Mouse (Mus musculus): ENCODE data around the gene Pde6d.
A peak's percentile ranks its signal among the peaks of the same experiment; 100 is the strongest.

The Pde6d gene

GRCm38 (mm10) chr1:86581692-86582450 is 558 bp downstream of the Pde6d start:
- Histone ChIP-seq H3K9me3 (ENCODE audit: low read length) (no peaks in the 10 kb centered on the region), H3K36me3 (ENCODE audit: insufficient read depth, low read length) (no peaks in the 10 kb centered on the region), H3K27me3 (ENCODE audit: insufficient read depth, low read length) (no peaks in the 10 kb centered on the region), H3K4me1 (replicated peaks; ENCODE audit: low read depth, low read length) (peaks cover 40% of the 10 kb centered on the region), H3K4me3 (replicated peaks; ENCODE audit: low read length) (peak overlapping the region; percentile 99)
- TF ChIP-seq NANOG (IDR thresholded peaks at IDR 0.05; ENCODE audit: borderline replicate concordance, low read length) (no peak), POU5F1 (IDR thresholded peaks at IDR 0.05; ENCODE audit: borderline replicate concordance, low read length) (no peak), CTCF (conservative IDR thresholded peaks at IDR 0.05; ENCODE audit: low read length) (no peak)

- no peak for TF ChIP-seq POU5F1 (IDR thresholded peaks at IDR 0.05; ENCODE audit: borderline replicate concordance, low read length)
- TF ChIP-seq CTCF (conservative IDR thresholded peaks at IDR 0.05; ENCODE audit: low read length): no peak
- no peak for TF ChIP-seq NANOG (IDR thresholded peaks at IDR 0.05; ENCODE audit: borderline replicate concordance, low read length)
- Histone ChIP-seq H3K9me3 (ENCODE audit: low read length) (no peaks in the 10 kb centered on the region), H3K36me3 (ENCODE audit: insufficient read depth, low read length) (no peaks in the 10 kb centered on the region), H3K27me3 (ENCODE audit: insufficient read depth, low read length) (no peaks in the 10 kb centered on the region), H3K4me3 (replicated peaks; ENCODE audit: low read length) (no peak overlapping the region), H3K4me1 (replicated peaks; ENCODE audit: low read depth, low read length) (peaks cover 27% of the 10 kb centered on the region)
Measured at GRCm38 (mm10) chr1:86580426-86580825, 2.0 kb downstream of the Pde6d start.

GRCm38 (mm10) chr1:86571941-86572340 is 10.5 kb downstream of the Pde6d start:
- Histone ChIP-seq H3K36me3 (ENCODE audit: insufficient read depth, low read length) (peaks cover 7% of the 10 kb centered on the region; the same call in 1 of the 2 replicates), H3K4me1 (replicated peaks; ENCODE audit: low read depth, low read length) (no peaks in the 10 kb centered on the region), H3K9me3 (ENCODE audit: low read length) (no peaks in the 10 kb centered on the region), H3K27me3 (ENCODE audit: insufficient read depth, low read length) (no peaks in the 10 kb centered on the region), H3K4me3 (replicated peaks; ENCODE audit: low read length) (no peak overlapping the region)
- TF ChIP-seq POU5F1 (IDR thresholded peaks at IDR 0.05; ENCODE audit: borderline replicate concordance, low read length) (no peak), CTCF (conservative IDR thresholded peaks at IDR 0.05; ENCODE audit: low read length) (no peak), NANOG (IDR thresholded peaks at IDR 0.05; ENCODE audit: borderline replicate concordance, low read length) (no peak)

GRCm38 (mm10) chr1:86571381-86571780 is 11.0 kb downstream of the Pde6d start:
- peaks cover 10% of the 10 kb centered on the region; the same call in 1 of the 2 replicates for H3K36me3 ChIP-seq (ENCODE audit: insufficient read depth, low read length)
- no peak overlapping the region for H3K4me3 ChIP-seq (replicated peaks; ENCODE audit: low read length)
- no peak for TF ChIP-seq POU5F1 (IDR thresholded peaks at IDR 0.05; ENCODE audit: borderline replicate concordance, low read length)
- H3K27me3 ChIP-seq (ENCODE audit: insufficient read depth, low read length): no peaks in the 10 kb centered on the region
- H3K4me1 ChIP-seq (replicated peaks; ENCODE audit: low read depth, low read length): no peaks in the 10 kb centered on the region
- no peaks in the 10 kb centered on the region for H3K9me3 ChIP-seq (ENCODE audit: low read length)

- TF ChIP-seq CTCF (conservative IDR thresholded peaks at IDR 0.05; ENCODE audit: low read length) (no peak), NANOG (IDR thresholded peaks at IDR 0.05; ENCODE audit: borderline replicate concordance, low read length) (no peak), POU5F1 (IDR thresholded peaks at IDR 0.05; ENCODE audit: borderline replicate concordance, low read length) (no peak)
- no peaks in the 10 kb centered on the region for H3K27me3 ChIP-seq (ENCODE audit: insufficient read depth, low read length)
- H3K36me3 ChIP-seq (ENCODE audit: insufficient read depth, low read length): peaks cover 13% of the 10 kb centered on the region
- H3K4me3 ChIP-seq (replicated peaks; ENCODE audit: low read length): no peak overlapping the region
- no peaks in the 10 kb centered on the region for H3K9me3 ChIP-seq (ENCODE audit: low read length)
- no peaks in the 10 kb centered on the region for H3K4me1 ChIP-seq (replicated peaks; ENCODE audit: low read depth, low read length)
Measured at GRCm38 (mm10) chr1:86569292-86569860, 13.1 kb downstream of the Pde6d start.

GRCm38 (mm10) chr1:86568409-86568808 is 14.0 kb downstream of the Pde6d start:
- no peaks in the 10 kb centered on the region for H3K4me1 ChIP-seq (replicated peaks; ENCODE audit: low read depth, low read length)
- no peaks in the 10 kb centered on the region for H3K9me3 ChIP-seq (ENCODE audit: low read length)
- H3K36me3 ChIP-seq (ENCODE audit: insufficient read depth, low read length): peaks cover 22% of the 10 kb centered on the region
- TF ChIP-seq NANOG (IDR thresholded peaks at IDR 0.05; ENCODE audit: borderline replicate concordance, low read length) (no peak), POU5F1 (IDR thresholded peaks at IDR 0.05; ENCODE audit: borderline replicate concordance, low read length) (no peak), CTCF (conservative IDR thresholded peaks at IDR 0.05; ENCODE audit: low read length) (no peak)
- H3K27me3 ChIP-seq (ENCODE audit: insufficient read depth, low read length): no peaks in the 10 kb centered on the region
- H3K4me3 ChIP-seq (replicated peaks; ENCODE audit: low read length): no peak overlapping the region

- Histone ChIP-seq H3K4me3 (replicated peaks; ENCODE audit: low read length) (no peak overlapping the region), H3K27me3 (ENCODE audit: insufficient read depth, low read length) (no peaks in the 10 kb centered on the region), H3K36me3 (ENCODE audit: insufficient read depth, low read length) (peaks cover 37% of the 10 kb centered on the region), H3K9me3 (ENCODE audit: low read length) (no peaks in the 10 kb centered on the region), H3K4me1 (replicated peaks; ENCODE audit: low read depth, low read length) (no peaks in the 10 kb centered on the region)
- TF ChIP-seq NANOG (IDR thresholded peaks at IDR 0.05; ENCODE audit: borderline replicate concordance, low read length) (no peak), POU5F1 (IDR thresholded peaks at IDR 0.05; ENCODE audit: borderline replicate concordance, low read length) (no peak), CTCF (conservative IDR thresholded peaks at IDR 0.05; ENCODE audit: low read length) (no peak)
Measured at GRCm38 (mm10) chr1:86562663-86563062, 19.8 kb downstream of the Pde6d start.

GRCm38 (mm10) chr1:86559232-86559631 is 23.2 kb downstream of the Pde6d start:
- TF ChIP-seq POU5F1 (IDR thresholded peaks at IDR 0.05; ENCODE audit: borderline replicate concordance, low read length): no peak
- no peak for TF ChIP-seq NANOG (IDR thresholded peaks at IDR 0.05; ENCODE audit: borderline replicate concordance, low read length)
- TF ChIP-seq CTCF (conservative IDR thresholded peaks at IDR 0.05; ENCODE audit: low read length): no peak
- Histone ChIP-seq H3K36me3 (ENCODE audit: insufficient read depth, low read length) (peaks cover 37% of the 10 kb centered on the region), H3K27me3 (ENCODE audit: insufficient read depth, low read length) (no peaks in the 10 kb centered on the region), H3K9me3 (ENCODE audit: low read length) (no peaks in the 10 kb centered on the region), H3K4me1 (replicated peaks; ENCODE audit: low read depth, low read length) (no peaks in the 10 kb centered on the region), H3K4me3 (replicated peaks; ENCODE audit: low read length) (no peak overlapping the region)
